Mouse (Mus musculus): ENCODE results near the gene Polr2b.

Gene Polr2b

DNA sequence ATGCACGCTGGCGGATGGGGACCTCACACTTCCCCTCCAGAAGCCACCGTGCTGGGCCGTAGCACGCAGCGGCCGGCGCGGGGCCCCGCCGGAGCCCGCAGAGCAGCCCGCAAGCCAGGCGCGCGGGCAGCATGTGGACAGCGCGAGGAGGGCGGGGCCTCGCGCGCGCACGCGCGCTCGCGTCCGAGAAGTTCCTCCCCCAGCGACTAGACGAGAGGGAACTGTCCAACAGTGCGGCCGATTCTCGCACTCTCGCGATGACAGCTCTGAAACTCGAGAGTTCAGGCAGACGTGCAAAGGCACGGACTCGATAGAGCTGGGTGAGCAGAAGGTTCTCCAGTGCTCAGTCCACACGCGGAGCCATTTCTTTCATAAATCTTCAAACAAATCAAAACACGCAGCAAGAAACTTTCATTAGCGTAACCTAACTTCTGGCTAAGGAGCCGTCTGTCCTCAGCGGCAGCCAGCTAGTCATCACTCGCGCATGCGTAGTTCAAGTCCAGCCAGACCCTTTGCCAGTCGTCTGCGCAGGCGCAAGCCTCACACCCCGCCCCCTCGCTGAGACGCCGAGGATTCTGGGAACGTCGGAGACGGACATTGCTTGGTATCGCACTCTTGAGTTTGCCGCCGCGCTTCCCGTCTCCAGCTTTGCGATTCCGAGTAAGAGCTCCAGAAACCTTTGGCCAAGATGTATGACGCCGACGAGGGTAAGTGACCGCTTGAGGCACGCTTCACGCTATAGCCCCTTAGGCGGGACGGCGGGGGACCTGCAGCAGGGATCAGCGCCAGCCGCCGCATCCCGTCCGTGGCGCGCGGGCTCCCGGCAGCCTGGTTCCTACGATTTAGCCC is at the start of gene Polr2b, which contains the start of gene Noa1:
Gene Polr2b, plus strand, starts transcription at position 224 of the 849 bp plus-strand sequence.
Gene Noa1, minus strand, starts transcription at position 161 of the 849 bp plus-strand sequence.
- DNase-seq (ENCODE audit: low spot score in 2 of 2): peak; percentile 98 to 99

DNA sequence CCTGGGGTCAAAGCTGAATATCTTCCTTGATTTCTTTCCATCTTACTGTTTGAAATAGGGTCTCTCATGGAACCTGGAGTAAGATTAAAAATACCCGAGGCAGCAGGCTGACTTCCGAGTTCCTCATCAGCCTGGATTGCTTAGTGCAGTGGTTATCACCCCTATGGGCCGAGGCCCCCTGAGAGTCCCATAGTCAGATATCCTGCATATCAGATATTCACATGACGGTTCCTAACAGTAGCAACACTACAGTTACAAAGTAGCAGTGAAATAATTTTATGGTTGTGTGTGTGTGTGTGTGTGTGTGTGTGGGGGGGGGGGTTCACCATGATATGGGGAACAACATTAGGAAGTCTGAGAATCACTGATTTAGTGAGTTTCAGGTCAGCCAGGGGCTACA is 48.8 kb upstream of the Polr2b start:
- no peak for DNase-seq (ENCODE audit: low spot score in 2 of 2)

DNA sequence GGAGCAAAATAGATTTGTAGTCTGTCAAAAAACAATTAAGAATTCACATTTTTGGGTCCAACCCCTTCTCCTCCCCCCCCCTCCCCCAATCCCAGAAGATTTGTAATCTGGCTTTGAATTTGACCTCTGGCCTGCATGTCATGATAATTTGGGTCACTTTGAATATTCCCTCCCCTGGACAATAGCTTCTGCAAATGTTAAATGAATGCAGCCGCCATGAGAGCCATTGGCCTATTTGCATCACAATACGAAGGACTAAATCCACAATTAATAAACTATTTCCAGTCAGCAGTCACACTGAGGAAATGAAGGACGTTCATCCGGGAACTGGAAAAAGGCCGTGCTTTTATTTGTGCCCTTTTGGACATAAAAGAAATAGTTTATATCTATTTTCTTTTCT is 47.8 kb upstream of the Polr2b start:
- DNase-seq (ENCODE audit: low spot score in 2 of 2): no peak

DNA sequence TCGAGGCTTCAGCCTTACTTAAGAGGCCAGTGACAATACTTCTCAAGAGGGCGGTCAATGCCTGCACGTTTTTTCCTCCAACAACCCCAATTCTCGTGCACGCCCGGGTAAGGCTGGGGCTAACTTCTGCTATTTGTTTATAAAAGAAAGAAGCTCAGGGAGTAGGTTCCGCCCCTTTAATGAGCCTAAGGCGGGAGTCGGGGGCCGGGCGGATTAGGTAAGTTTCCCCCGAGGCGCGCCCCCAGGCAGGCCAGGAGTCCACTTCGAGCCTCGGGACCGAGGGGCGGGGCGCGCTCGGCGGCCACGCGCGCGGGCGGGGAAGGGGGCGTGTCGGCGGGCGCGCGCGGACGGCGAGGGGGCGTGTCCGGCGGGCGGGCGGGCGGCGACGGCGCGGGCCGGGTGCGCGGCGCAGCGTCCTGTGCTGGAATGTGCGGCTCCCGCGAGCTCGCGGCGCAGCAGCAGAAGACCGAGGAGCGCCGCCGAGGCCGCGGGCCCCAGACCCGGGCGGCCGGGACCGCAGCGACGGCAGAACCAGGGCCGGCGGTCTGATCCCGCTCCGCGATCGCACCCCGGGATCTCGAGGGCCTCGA is 44.8 kb upstream of the Polr2b start, which contains the start of gene Rest:
Gene Rest, plus strand, starts transcription at position 411 of the 590 bp plus-strand sequence.
- peak; percentile 63 to 82 for DNase-seq (ENCODE audit: low spot score in 2 of 2)

DNA sequence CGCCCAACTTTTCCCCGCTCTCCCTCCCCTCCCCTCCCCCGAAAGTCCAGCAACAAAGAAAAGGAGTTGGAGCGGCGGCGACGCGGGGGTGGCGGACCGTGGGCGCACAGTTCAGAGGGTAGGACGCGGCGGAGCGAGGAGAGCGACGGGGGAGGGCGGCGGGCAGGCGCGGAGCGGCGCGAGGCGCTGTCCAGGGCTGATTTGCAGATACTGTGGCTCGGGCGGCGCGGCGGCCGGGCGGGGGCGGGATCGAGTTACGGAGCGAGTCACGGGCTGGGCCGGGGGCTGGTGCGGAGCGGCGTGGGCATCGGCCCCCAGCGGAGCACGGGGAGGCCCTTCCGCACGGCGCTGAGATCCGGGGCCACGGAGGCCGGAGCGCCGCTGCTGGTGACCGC is 44.3 kb upstream of the Polr2b start:
- peak in 1 of 2 experiments; percentile 57 for DNase-seq (ENCODE audit: low spot score in 2 of 2)

DNA sequence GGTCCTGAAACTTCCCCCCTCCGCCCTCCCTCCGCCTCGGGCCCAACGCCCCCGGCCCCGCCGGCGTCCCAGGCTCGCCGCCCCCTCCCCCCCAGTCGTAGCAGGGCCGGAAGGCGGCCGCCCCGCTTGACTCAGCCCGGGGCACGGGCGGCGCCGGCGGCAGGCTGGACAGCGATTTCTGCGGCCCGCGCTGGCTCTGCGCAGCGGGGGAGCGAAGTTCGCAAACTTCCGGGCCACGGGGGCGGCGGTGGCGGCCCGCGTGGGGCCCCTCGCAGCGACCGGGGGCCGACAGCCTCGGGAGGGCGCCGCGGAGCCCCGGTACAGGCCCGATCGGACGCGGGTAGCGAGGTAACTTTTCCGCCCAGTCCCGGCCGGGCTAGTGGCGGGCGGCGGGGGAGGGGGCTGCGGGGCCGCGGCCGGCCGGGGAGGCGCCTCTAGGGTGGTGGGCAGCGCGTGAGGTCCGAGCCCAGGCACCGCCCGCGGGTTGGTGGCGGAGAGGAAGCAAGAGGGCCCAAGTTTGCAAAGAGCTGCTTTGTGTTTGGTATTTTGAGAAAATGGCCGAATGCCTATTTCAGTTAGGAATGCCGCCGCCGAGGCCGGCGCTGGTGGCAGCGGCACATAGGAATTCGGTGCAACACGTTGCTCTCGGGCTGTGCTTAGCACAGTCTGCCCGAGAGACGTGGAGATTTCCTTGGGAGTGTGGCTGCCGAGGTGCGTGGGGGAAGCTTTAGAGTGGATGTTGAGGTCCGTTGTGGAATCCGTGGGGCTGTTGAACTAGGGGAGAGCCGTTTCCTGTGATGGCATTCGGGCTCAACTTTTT is 43.7 kb upstream of the Polr2b start:
- peak; percentile 26 to 64 for DNase-seq (ENCODE audit: low spot score in 2 of 2)

DNA sequence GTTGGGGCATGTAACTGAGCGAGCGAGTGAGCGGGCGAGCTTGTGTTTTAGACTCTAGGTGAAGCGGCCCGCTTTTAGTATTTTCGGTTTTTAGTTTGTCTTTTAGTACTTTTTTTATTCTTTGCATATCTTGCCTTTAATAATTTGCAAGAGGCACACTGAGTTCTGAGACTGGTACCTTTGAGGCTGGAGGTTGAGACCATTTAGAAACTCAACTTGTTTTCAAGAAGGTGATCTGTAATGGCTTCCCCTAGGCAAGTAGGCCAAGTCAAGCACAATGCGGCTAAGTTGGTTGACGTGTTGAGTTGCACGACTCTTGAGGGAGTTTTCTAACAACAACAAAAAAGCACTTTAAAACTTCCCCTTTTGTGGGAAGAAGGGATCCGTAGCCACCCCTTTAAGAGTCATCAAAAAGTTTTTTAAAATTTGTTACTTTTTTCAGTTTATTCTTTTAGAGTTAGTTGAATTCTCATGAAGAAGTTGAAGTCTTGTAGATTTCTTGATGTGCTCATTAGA is 43.0 kb upstream of the Polr2b start:
- DNase-seq (ENCODE audit: low spot score in 2 of 2): no peak

DNA sequence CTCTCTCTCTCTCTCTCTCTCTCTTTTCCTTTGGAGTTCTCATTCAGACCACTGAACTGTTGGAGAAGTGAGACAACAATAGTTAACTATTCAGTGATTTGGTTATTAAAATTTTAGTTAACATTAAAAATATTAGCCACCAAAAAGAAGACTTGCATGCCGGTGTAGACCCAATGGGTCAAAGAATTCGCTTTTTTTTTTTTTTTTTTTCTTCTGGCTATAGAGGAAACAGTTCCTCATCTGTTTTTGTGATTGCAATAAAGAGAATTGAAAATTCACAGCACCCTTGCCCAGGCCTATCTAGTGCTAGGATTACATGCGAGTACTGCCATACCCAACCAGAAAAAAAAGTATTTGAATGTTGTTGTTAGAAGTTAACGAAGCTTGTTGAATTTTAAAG is 42.5 kb upstream of the Polr2b start:
- no peak for DNase-seq (ENCODE audit: low spot score in 2 of 2)

DNA sequence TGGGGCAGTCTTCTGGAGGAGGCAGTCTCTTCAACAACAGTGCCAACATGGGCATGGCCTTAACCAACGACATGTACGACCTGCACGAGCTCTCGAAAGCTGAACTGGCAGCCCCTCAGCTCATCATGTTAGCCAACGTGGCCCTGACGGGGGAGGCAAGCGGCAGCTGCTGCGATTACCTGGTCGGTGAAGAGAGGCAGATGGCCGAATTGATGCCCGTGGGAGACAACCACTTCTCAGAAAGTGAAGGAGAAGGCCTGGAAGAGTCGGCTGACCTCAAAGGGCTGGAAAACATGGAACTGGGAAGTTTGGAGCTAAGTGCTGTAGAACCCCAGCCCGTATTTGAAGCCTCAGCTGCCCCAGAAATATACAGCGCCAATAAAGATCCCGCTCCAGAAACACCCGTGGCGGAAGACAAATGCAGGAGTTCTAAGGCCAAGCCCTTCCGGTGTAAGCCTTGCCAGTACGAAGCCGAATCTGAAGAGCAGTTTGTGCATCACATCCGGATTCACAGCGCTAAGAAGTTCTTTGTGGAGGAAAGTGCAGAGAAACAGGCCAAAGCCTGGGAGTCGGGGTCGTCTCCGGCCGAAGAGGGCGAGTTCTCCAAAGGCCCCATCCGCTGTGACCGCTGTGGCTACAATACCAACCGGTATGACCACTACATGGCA is 41.9 kb upstream of the Polr2b start:
- no peak for DNase-seq (ENCODE audit: low spot score in 2 of 2)

DNA sequence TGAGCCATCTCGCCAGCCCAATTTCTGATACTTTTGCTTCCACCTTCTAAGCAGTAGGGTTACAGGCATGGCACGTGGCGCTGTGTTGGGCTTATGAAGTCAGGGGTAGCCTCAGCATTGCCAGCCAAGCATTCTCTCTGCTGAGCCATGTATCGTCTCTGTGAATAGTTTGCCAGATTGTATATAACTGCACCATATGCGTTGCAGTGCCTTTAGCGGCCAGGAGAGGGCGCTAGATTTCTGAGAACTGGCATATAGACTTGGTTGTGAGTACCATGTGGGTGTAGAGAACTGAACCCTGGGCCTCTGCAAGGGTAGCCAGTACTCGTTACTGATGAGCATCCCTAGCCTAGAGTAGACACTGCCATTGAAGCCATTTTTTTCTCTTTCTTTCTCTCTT is 40.5 kb upstream of the Polr2b start:
- DNase-seq (ENCODE audit: low spot score in 2 of 2): no peak

DNA sequence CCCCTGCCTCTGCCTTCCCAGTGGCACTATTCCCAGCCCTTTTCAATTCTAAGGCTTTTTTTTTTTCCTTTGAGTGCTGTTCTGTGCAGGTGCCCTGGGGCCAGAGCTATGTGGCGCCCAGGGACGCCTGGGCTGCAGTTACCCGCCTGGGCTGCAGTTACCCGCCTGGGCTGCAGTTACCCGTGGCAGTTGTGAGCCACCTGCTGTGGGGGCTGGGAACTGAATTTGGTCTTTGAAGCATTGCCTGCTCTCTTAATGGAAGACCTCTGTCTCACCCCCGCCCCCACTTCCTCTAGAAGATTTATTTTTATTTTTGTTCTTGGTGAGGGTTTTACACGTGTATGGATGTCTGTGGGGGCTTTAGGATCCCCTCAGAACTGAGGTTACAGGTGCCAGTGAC is 36.8 kb upstream of the Polr2b start:
- no peak for DNase-seq (ENCODE audit: low spot score in 2 of 2)

DNA sequence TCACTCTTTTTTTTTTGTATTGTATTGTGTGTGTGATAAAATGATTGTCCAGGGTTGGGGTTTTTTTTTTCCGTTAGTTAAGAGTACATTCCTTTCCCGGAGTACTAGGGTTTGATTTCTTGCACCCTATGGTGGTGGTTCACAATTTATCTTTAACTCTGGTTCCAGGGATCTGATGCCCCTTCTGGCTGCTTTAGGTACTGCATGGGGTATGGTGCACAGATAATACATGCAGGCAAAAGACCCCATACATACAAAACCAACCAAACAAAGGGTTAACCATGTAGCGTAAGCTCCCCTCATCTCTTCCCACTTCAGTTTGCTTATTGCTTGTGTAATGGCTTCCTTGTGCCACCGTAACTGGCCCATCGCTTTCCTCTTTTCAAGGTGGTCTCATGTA is 34.0 kb upstream of the Polr2b start:
- no peak for DNase-seq (ENCODE audit: low spot score in 2 of 2)

DNA sequence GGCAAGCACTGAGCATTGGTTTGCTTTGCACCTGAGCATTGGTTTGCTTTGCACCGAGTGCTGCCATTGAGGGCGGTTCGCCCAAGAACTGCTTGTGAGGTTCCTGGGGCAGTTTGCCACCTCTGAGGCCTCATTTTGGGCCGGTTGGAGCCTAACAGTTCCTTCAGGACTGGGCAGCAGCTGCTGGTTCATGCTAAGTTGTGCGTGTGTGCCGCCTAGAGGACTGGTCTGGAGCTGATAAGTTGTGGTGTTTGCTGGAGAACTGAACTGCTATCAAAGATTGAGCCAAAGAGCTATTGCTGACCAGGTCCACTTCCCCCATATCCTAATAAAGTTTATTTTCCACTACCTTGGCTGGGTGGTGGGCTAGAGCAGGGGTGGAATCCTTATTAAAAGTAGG is 32.7 kb upstream of the Polr2b start:
- DNase-seq (ENCODE audit: low spot score in 2 of 2): no peak

DNA sequence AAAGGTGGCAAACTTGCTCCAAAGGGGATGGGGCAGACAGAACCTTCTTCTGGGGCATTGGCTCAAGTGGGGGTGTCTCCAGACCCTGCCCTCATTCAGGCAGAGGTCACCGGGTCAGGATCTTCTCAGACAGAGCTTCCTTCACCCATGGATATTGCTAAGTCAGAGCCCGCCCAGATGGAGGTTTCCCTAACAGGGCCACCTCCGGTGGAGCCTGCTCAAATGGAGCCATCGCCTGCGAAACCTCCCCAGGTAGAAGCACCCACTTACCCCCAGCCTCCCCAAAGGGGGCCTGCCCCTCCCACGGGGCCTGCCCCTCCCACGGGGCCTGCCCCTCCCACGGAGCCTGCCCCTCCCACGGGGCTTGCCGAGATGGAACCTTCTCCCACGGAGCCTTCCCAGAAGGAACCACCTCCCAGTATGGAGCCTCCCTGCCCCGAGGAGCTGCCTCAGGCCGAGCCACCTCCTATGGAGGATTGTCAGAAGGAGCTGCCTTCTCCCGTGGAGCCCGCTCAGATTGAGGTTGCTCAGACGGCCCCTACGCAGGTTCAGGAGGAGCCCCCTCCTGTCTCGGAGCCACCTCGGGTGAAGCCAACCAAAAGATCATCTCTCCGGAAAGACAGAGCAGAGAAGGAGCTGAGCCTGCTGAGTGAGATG is 28.3 kb upstream of the Polr2b start:
- DNase-seq (ENCODE audit: low spot score in 2 of 2): no peak

DNA sequence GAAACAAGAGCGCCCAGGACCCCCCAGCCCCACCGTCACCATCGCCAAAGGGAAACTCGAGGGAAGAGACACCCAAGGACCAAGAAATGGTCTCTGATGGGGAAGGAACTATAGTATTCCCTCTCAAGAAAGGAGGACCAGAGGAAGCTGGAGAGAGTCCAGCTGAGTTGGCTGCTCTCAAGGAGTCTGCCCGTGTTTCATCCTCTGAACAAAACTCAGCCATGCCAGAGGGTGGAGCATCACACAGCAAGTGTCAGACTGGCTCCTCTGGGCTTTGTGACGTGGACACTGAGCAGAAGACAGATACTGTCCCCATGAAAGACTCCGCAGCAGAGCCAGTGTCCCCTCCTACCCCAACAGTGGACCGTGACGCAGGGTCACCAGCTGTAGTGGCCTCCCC is 27.7 kb upstream of the Polr2b start:
- DNase-seq (ENCODE audit: low spot score in 2 of 2): no peak

DNA sequence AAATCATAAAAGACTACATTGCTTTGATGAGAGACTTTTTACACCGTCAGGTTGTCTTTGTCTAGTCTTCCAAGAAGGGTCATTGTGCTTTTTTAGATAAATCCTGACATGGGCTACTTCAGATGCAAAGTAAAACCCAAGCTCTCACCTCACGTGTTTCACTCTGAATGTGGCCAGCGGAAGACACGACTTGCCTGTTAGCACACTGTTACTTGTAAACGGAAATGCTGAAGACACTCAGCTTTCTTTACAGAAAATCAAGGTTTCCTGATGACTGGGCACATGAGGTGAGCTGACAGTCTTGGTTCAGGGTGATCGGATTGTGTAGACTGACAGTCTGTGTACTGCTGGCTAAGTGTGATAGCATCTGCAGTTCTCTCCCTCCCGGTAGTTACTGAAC is 24.3 kb upstream of the Polr2b start:
- DNase-seq (ENCODE audit: low spot score in 2 of 2): no peak

DNA sequence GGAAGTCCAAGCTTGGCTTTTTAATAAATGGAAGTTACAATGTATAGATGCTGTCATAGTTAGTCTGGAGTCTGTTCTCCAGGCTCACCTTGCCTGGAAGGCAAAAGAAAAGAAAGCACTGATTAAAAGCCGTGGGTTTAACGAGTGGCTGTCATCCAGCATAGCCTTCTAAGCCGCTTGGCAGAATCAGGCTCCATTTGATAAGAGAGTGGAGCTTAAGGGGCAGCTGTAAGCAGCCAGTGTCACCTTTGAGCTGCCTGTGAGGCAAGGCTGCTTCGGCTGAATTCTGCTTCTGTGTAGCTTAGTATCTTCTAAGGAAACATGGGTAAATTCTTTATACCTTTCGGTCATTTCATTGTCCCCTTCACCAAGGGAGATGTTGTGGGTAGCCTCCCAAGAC is 23.0 kb upstream of the Polr2b start:
- DNase-seq (ENCODE audit: low spot score in 2 of 2): no peak

DNA sequence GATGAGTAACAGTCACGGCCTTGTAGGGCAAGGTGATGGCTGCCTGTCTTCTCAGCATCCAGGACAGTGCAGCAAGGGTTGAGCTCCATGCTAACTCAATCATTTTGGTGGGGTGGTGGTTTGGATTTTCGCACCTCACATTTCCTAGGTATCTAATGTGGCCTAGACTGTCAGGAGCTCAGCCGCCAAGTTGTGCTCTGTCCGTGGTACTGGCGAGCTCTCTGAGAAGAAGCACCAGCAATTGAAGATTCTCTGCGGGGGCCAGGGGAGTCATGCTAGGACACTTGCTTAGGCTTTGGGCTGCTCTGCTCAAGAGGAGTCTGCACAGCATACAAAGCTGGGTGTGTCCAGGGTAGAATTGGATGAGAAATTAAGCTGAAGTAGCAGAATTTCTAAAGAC is 22.0 kb upstream of the Polr2b start:
- DNase-seq (ENCODE audit: low spot score in 2 of 2): no peak

DNA sequence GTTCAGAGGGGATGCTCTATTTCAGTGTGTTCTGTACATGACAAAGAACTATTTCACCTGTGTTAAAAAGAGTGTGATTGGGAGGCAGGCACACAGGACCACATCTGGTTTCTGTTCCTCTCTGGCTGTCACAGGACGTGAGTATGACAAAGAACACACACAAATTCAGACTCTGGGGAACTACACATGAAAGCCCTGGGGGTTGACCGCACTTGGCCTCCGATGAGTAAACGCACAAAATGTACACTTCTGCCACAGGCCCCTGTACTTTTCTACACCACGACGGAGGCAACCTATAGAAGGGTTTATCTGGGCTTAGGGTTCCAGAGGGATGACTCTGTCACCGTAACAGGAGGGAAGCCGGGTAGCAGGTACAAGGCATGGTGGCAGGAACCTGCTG is 20.3 kb upstream of the Polr2b start:
- DNase-seq (ENCODE audit: low spot score in 2 of 2): no peak

DNA sequence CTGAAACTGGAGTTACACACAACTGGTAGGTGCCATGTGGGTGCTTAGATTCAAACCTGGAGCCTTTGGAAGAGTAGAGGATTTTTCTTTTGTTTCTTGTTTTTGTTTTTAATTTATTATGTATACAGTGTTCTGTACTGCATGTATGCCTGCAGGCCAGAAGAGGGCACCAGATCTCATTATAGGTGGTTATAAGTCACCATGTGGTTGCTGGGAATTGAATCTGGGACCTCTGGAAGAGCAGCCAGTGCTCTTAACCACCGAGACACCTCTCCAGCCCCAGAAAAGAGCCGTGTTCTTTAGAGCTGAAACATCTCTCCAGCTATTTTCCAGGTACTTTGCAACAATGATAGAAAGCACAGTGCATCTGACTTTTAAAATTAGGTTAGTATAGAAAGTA is 19.3 kb upstream of the Polr2b start:
- DNase-seq (ENCODE audit: low spot score in 2 of 2): no peak
